Mouse (Mus musculus) megakaryocyte progenitor cell, adult 5-6 weeks (primary cell): ENCODE results near the gene Cd3d. TPM values are rescaled to one million over a fixed set of nuclear protein-coding genes. Genes with fewer than 3 reads are reported as not detected.

Source experiments
- total RNA-seq, 2 experiments: library from RNA; stranded (forward) in 1 of 2; stranded (reverse) in 1 of 2; fragments of 157-497, 149-512 nt in 1 of 2; fragments of 200-1000 nt in 1 of 2; gene quantifications; 2 replicates each; pipeline versions ENCODE4 v1.2.3 to v1.2.4; 2015 to 2017

Cd3d gene
- total RNA-seq, 2 experiments from 2014 or later = 0.12 to 0.33 TPM

Other genes with a start within 250 kb of the Cd3d start
- gene Phldb1, start 246.6 kb upstream of the Cd3d start, total RNA-seq (2015) = 0.64 and 1.4 TPM in 2 replicates
- gene Phldb1, start 246.6 kb upstream of the Cd3d start, total RNA-seq (2017) = 2.7 and 5.7 TPM in 2 replicates
- 169 and 181 TPM in 2 replicates for gene Arcn1, start 213.9 kb upstream of the Cd3d start, total RNA-seq (2015)
- gene Arcn1, start 213.9 kb upstream of the Cd3d start, total RNA-seq (2017) = 163 and 188 TPM in 2 replicates
- gene Ift46, start 213.9 kb upstream of the Cd3d start, total RNA-seq (2015) = 33.3 and 34.0 TPM in 2 replicates
- gene Ift46, start 213.9 kb upstream of the Cd3d start, total RNA-seq (2017) = 25.9 and 38.9 TPM in 2 replicates
- 0.10 and 0.32 TPM in 2 replicates for gene Tmem25, start 182.5 kb upstream of the Cd3d start, total RNA-seq (2015)
- gene Tmem25, start 182.5 kb upstream of the Cd3d start, total RNA-seq (2017) = not detected in 2 replicates
- 0.15 and 0.76 TPM in 2 replicates for gene Ttc36, start 178.7 kb upstream of the Cd3d start, total RNA-seq (2015)
- gene Ttc36, start 178.7 kb upstream of the Cd3d start, total RNA-seq (2017) = not detected in 2 replicates
- gene Kmt2a, start 100.5 kb upstream of the Cd3d start, total RNA-seq (2015) = 49.6 and 61.0 TPM in 2 replicates
- 7.0 and 11.3 TPM in 2 replicates for gene Kmt2a, start 100.5 kb upstream of the Cd3d start, total RNA-seq (2017)
- 457 and 602 TPM in 2 replicates for gene Atp5l, start 61.0 kb upstream of the Cd3d start, total RNA-seq (2015)
- 109 and 166 TPM in 2 replicates for gene Atp5l, start 61.0 kb upstream of the Cd3d start, total RNA-seq (2017)
- 45.7 and 48.1 TPM in 2 replicates for gene Ube4a, start 16.2 kb upstream of the Cd3d start, total RNA-seq (2015)
- 32.4 and 44.6 TPM in 2 replicates for gene Ube4a, start 16.2 kb upstream of the Cd3d start, total RNA-seq (2017)
- not detected in 2 replicates for gene Cd3g, start 1.4 kb upstream of the Cd3d start, total RNA-seq (2015)
- 0.30 and 3.1 TPM in 2 replicates for gene Cd3g, start 1.4 kb upstream of the Cd3d start, total RNA-seq (2017)
- gene Cd3e, start 27.8 kb downstream of the Cd3d start, total RNA-seq (2015) = not detected in 2 replicates
- gene Cd3e, start 27.8 kb downstream of the Cd3d start, total RNA-seq (2017) = not detected in 2 replicates
- gene Mpzl2, start 58.0 kb downstream of the Cd3d start, total RNA-seq (2015) = not detected in 2 replicates
- gene Mpzl2, start 58.0 kb downstream of the Cd3d start, total RNA-seq (2017) = not detected in 2 replicates
- gene Mpzl3, start 73.4 kb downstream of the Cd3d start, total RNA-seq (2015) = 0.20 and 0.35 TPM in 2 replicates
- 0.58 and 2.1 TPM in 2 replicates for gene Mpzl3, start 73.4 kb downstream of the Cd3d start, total RNA-seq (2017)
- 0.89 and 2.0 TPM in 2 replicates for gene Jaml, start 97.4 kb downstream of the Cd3d start, total RNA-seq (2015)
- gene Jaml, start 97.4 kb downstream of the Cd3d start, total RNA-seq (2017) = 3.4 and 4.6 TPM in 2 replicates
- gene Scn2b, start 136.0 kb downstream of the Cd3d start, total RNA-seq (2015) = not detected in 2 replicates
- not detected in 2 replicates for gene Scn2b, start 136.0 kb downstream of the Cd3d start, total RNA-seq (2017)
- not detected in 2 replicates for gene Scn4b, start 156.6 kb downstream of the Cd3d start, total RNA-seq (2015)
- not detected in 2 replicates for gene Scn4b, start 156.6 kb downstream of the Cd3d start, total RNA-seq (2017)
- gene BC049352, start 200.2 kb downstream of the Cd3d start, total RNA-seq (2015) = not detected in 2 replicates
- not detected in 2 replicates for gene BC049352, start 200.2 kb downstream of the Cd3d start, total RNA-seq (2017)
- gene Tmprss4, start 222.3 kb downstream of the Cd3d start, total RNA-seq (2015) = 0.05 TPM in 1 of 2 replicates, not detected in the other
- gene Tmprss4, start 222.3 kb downstream of the Cd3d start, total RNA-seq (2017) = 0.41 TPM in 1 of 2 replicates, not detected in the other